Mouse (Mus musculus) G1E (cell line): Measurements from ENCODE around the gene St6gal1.

Experiments used
- CTCF ChIP-seq: IDR thresholded peaks from 2 replicates; pipeline ENCODE4 v1.5.1; 2012; ENCODE audit warnings: low read depth, low read length, inconsistent platforms, mixed read lengths
- GATA1 ChIP-seq: IDR thresholded peaks from 2 replicates; pipeline ENCODE4 v1.6.1; 2012; ENCODE audit warnings: borderline replicate concordance, low read length, inconsistent platforms, mixed read lengths
- GATA2 ChIP-seq: IDR thresholded peaks from 2 replicates; pipeline ENCODE4 v1.6.1; 2012; ENCODE audit warnings: low read depth, low read length, inconsistent platforms, borderline replicate concordance
- POLR2AphosphoS5 ChIP-seq: IDR thresholded peaks from 2 replicates; pipeline ENCODE4 v1.6.1; 2012; ENCODE audit warnings: low read depth, low read length, inconsistent platforms; ENCODE audit not compliant: insufficient replicate concordance
- TAL1 ChIP-seq: conservative IDR thresholded peaks from 2 replicates; pipeline ENCODE4 v1.6.1; 2012; ENCODE audit warnings: low read depth, low read length, inconsistent platforms, mixed read lengths

GRCm38 (mm10) chr16:23218313-23218712 lies 6.2 kb upstream of the St6gal1 start:
- TF ChIP-seq CTCF = no peak
- TF ChIP-seq TAL1 = no peak
- TF ChIP-seq POLR2AphosphoS5 = no peak
- TF ChIP-seq GATA1 = no peak
- TF ChIP-seq GATA2 = no peak
